Mouse (Mus musculus) layer of hippocampus, adult 2 months (tissue): Measurements from ENCODE around the gene Stil. TPM values are rescaled to one million over a fixed set of nuclear protein-coding genes. Genes with fewer than 3 reads are reported as not detected.
"Not testable (repeated sequence)": the region's sequence is repeated elsewhere in the genome, so short reads cannot be mapped to it uniquely, and the experiment has no call there.

Experiments
- DNase-seq, 2 experiments: peaks; one replicate each; pipeline ENCODE4 v3.0.0; 2022; ENCODE audit warnings: low spot score in 2 of 2
- H3K27ac ChIP-seq: fragments of 200-600 bp; 2 replicates; pipeline ENCODE4 v1.8.1; 2022
- H3K4me3 ChIP-seq: fragments of 200-600 bp; 2 replicates; pipeline ENCODE4 v1.8.1; 2022; ENCODE audit warnings: mild to moderate bottlenecking
- CTCF ChIP-seq: fragments of 200-600 bp; conservative IDR thresholded peaks from 2 replicates; pipeline ENCODE4 v1.8.1; 2022; ENCODE audit warnings: antibody characterized with exemption, mild to moderate bottlenecking, moderate library complexity
- long read RNA-seq, 2 experiments: library from polyadenylated mRNA; stranded (forward); transcript quantifications; one replicate each; pipeline ENCODE4 v2.0.0; 2021; ENCODE audit warnings: borderline mapping rate in 2 of 2
- total RNA-seq, 2 experiments: library from RNA; stranded (reverse); gene quantifications; 2 replicates each; pipeline ENCODE4 v1.2.3; 2021

Gene Stil
- total RNA-seq: under 1 TPM; 0.27 to 0.69 TPM
- long read RNA-seq, experiment 1, partial matches to known transcripts: 0 of 1 reads
- long read RNA-seq, experiment 1, other reads (novel, unspliced or antisense): 1 of 1 reads
- long read RNA-seq, experiment 2: 0 reads

- DNase-seq: peak; percentile 95 to 96
- H3K4me3 ChIP-seq: peak within 1 kb of the TSS; percentile 88
- H3K27ac ChIP-seq: peak within 1 kb of the TSS; percentile 97
- TF ChIP-seq CTCF: peak; percentile 52
These were observed at the start of gene Stil for GRCm38 (mm10) chr4:114999773-115000428. TSS of gene Stil (plus strand) at chr4:115000159.

GRCm38 (mm10) chr4:114953172-114953571 is 46.8 kb upstream of the Stil start:
- no peak overlapping the region for H3K4me3 ChIP-seq
- no peak for TF ChIP-seq CTCF
- no peak for DNase-seq
- no peak overlapping the region for H3K27ac ChIP-seq

GRCm38 (mm10) chr4:114957403-114957802 is 42.6 kb upstream of the Stil start:
- Histone ChIP-seq H3K4me3 (no peak overlapping the region), H3K27ac (no peak overlapping the region)
- no peak for DNase-seq
- no peak for TF ChIP-seq CTCF

GRCm38 (mm10) chr4:114958231-114958630 is 41.7 kb upstream of the Stil start:
- TF ChIP-seq CTCF: peak; percentile 13; the same call in 1 of the 2 replicates
- H3K27ac ChIP-seq: peak overlapping the region; percentile 73
- no peak overlapping the region for H3K4me3 ChIP-seq
- peak; percentile 30 to 56 for DNase-seq

GRCm38 (mm10) chr4:114958786-114959185 is 41.2 kb upstream of the Stil start:
- DNase-seq: no peak
- H3K27ac ChIP-seq: peak overlapping the region; percentile 73; the same call in 1 of the 2 replicates
- TF ChIP-seq CTCF: no peak

GRCm38 (mm10) chr4:114959533-114959932 is 40.4 kb upstream of the Stil start:
- no peak for TF ChIP-seq CTCF
- no peak overlapping the region for H3K27ac ChIP-seq
- no peak for DNase-seq
- H3K4me3 ChIP-seq: no peak overlapping the region

More at GRCm38 (mm10) chr4:114958786-114959185, 41.2 kb upstream of the Stil start:
- no peak overlapping the region for H3K4me3 ChIP-seq

GRCm38 (mm10) chr4:114960881-114961280 is 39.1 kb upstream of the Stil start:
- DNase-seq, H3K4me3 ChIP-seq, H3K27ac ChIP-seq: not testable (repeated sequence)

GRCm38 (mm10) chr4:114970736-114971135 is 29.2 kb upstream of the Stil start:
- no peak for TF ChIP-seq CTCF
- Histone ChIP-seq H3K27ac (no peak overlapping the region), H3K4me3 (no peak overlapping the region)
- no peak for DNase-seq

- DNase-seq: no peak
- H3K4me3 ChIP-seq: no peak overlapping the region
- no peak for TF ChIP-seq CTCF
These were observed 26.7 kb upstream of the Stil start for GRCm38 (mm10) chr4:114973229-114973740.

GRCm38 (mm10) chr4:114982619-114983018 is 17.3 kb upstream of the Stil start:
- TF ChIP-seq CTCF: no peak
- Histone ChIP-seq H3K27ac (no peak overlapping the region), H3K4me3 (no peak overlapping the region)
- no peak for DNase-seq

More at GRCm38 (mm10) chr4:114973229-114973740, 26.7 kb upstream of the Stil start:
- H3K27ac ChIP-seq: no peak overlapping the region

GRCm38 (mm10) chr4:114983020-114983419 is 16.9 kb upstream of the Stil start:
- H3K4me3 ChIP-seq: no peak overlapping the region
- no peak overlapping the region for H3K27ac ChIP-seq
- peak; percentile 78 for TF ChIP-seq CTCF
- DNase-seq: no peak

- Histone ChIP-seq H3K4me3 (peak overlapping the region; percentile 57), H3K27ac (peak overlapping the region; percentile 98)
- no peak for TF ChIP-seq CTCF
- DNase-seq: no peak
These were observed 13.8 kb upstream of the Stil start for GRCm38 (mm10) chr4:114986211-114986590.

GRCm38 (mm10) chr4:114986591-114987432 is 13.1 kb upstream of the Stil start, which contains the start of gene Cmpk1:
TSS of gene Cmpk1 (minus strand) at chr4:114987241.
- TF ChIP-seq CTCF: no peak
- peak within 1 kb of the TSS; percentile 98 for H3K27ac ChIP-seq
- H3K4me3 ChIP-seq: peak within 1 kb of the TSS; percentile 57
- DNase-seq: peak; percentile 81 to 83
